Mouse (Mus musculus) olfactory bulb, adult 2 months (tissue): Measurements from ENCODE around the gene Sacm1l.

Source experiments
- CTCF ChIP-seq: fragments of 200-500 bp; IDR thresholded peaks from 2 replicates; pipeline ENCODE4 v1.5.1; 2012; ENCODE audit warnings: low read depth, mild to moderate bottlenecking, low read length, moderate library complexity; ENCODE audit not compliant: insufficient read depth
- POLR2A ChIP-seq: fragments of 200-500 bp; IDR thresholded peaks from 2 replicates; pipeline ENCODE4 v1.6.1; 2012; ENCODE audit warnings: mild to moderate bottlenecking, low read depth, low read length, moderate library complexity; ENCODE audit not compliant: insufficient read depth

- TF ChIP-seq POLR2A = no peak
- TF ChIP-seq CTCF = no peak
Observed at GRCm38 (mm10) chr9:123539093-123539492, 9.5 kb downstream of the Sacm1l start.
